Mouse (Mus musculus) kidney, adult 11 months (tissue): ENCODE data around the gene Ablim2.
A peak's percentile ranks its signal among the peaks of the same experiment; 100 is the strongest.

Source experiments
- DNase-seq: peaks from one replicate; pipeline ENCODE4 v3.0.0; 2022

The Ablim2 gene

DNA sequence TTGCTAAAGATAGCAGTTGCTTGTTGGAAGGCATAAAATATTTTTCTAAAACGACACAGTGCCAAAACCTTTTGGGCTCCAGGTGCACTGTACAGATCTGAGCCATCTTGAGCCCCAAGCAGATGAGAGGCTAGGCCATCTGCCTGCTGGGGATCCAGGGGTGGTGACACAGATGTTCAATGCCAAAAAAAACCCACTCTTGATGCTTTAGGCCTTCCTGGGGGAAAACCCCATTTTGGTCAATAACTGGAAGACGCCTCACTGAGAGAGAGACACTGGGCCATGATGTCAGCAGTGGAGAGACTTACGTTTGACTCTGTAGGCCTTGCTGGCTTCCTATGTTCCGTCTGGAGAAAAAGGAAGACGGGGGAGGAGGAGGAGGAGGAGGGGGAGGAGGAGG lies 59.6 kb downstream of the Ablim2 start:
- DNase-seq: no peak

DNA sequence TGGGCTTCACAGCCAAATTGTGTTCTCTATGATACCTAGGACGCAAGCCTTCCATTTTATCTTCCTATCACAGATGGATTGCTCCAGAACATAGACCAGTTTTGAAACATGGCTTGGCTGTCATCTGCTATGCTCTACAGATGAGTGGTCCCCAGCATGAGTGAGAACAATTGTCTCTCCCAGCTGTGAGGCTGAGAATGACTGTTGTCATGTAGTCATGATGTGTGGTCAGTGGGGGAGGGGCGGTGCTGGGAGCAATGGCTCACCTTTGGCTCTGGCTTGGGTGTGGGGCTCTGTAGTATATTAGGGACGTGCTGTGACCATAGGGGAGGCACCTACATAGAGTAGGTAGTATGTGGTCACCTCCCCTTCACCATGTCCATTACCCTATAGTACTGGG lies 60.2 kb downstream of the Ablim2 start:
- no peak for DNase-seq

DNA sequence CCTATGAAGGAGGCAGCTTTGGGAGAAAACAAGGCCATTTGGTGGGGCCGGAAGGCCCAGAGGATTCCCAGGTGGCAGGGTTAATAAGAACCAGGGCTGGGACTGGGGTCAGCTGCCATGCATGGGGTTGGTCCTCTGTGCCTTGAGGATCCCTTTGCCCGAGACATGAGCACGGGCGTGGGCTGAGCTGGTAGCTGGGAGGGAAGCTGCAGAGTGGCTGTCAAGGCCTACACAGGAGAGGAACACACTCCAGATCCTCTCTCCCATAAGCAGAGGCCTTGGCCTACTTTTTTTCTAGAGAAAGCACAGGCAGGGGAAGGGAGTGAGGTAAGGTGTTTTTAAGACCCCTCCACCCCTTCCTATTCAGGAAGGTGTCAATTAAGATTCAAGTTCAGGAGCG lies 65.0 kb downstream of the Ablim2 start:
- DNase-seq: no peak

DNA sequence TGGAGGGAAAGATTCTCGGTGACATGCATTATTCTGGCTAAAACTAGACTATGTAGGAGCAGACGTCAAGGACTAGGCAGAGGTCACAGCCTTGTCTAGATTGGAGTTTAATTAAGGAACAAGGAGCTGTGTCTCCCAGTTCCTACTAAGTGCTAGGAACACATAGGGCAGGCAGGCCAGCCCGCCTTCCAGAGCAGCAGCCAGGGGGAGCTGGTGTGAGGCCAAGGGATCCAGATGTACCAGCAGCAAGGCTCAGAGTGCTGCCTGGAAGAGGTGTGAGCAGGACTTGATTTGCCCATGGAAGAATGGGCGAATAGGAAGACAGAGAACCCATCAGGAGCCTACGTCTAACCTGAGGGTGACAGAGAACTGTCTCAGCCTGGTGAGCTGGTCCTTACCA lies 68.8 kb downstream of the Ablim2 start:
- no peak for DNase-seq

DNA sequence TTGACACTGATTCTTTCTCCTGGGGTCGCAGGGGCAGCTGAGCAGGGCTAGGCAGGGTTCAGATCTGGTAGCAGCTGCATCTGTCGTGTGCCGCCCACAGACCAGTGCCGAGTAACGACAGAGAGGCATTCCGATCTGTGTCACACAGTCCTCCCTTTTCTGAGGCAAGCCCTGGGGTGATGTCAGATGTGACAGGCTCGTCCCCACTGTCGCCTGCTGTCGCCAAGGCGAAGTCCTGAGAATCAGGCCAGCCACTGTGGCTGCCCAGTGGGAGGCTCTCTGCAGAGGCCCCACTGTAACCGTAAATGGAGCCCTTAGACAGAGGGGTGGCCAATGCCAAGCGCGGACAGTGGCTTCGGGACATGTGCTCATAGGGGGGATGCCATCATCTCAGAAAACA lies 69.4 kb downstream of the Ablim2 start:
- DNase-seq: no peak

DNA sequence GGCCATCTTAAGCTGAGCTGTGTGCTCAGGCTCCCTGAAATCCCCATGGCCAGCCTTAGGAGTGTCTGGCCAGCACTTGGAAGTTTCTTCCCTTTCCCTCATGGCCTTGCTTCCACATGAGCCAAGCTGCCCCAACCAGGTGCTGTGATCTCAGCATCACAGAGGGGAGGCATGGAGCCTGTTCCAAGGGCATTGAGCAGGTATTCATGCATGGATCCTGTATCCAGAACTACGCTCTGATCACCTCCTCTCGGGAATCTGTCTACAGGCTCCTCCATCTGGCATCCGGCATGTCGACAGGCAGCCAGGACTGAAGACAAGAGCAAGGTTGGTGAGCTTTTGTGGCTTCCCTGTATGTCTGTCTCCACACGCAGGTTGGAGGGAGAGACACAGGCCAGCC lies 70.2 kb downstream of the Ablim2 start:
- DNase-seq: no peak

DNA sequence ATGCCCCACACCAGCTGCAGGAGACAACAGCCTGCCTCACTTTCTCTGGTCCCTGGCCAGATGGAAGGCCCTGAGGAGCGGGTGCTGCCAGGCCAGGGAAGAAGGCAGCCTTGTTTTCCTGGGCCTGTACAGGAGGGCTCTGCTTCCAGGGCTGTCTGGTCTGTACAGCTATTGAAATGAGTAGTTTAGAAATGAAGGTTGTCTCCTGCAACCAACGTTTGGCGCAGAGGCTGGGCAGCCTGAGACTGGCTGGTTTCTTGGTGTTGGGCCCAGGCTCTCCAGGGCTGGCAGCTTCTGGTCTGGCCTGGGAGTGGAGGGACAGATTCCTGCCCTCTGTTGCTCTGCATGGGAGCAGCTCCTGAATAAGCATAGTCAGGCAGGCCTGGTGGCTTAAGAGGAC lies 72.4 kb downstream of the Ablim2 start:
- no peak for DNase-seq

DNA sequence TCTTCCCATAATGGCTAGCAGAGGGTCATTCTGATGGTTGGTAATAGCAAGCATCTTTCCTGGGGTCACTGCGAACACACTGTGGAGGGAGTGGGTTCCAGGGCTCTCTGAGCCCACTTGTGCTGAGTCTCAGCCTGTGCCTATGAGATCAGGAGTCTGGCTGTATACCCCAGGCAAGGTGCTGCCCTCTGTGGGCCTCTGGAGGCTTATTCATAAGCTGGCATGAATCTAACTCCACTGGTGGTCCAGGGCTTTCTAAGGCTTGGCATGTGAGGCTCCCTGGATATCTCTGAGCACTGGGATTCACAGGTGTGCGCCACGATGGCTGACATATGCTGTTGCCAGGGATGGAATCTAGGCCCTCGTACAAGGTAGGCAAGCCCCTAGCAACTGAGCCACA lies 76.2 kb downstream of the Ablim2 start:
- no peak for DNase-seq

DNA sequence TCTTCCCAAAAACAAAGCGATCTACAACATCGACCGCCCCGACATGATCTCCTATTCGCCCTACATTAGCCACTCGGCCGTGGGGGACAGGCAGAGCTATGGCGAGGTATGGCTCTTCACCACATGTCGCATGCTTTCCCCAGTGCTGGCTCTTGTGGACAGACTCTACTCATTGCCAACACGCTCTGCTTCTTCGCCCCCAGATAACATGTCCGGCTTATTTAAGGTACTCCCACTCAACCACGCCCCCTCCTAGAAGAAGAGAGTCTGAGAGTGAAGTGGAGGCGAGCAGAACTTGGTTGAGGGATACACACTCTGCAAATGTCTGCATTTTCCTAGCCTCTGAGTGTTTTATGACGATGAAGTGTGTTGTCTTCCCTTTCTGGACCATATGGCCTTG lies 79.3 kb downstream of the Ablim2 start:
- DNase-seq: no peak

DNA sequence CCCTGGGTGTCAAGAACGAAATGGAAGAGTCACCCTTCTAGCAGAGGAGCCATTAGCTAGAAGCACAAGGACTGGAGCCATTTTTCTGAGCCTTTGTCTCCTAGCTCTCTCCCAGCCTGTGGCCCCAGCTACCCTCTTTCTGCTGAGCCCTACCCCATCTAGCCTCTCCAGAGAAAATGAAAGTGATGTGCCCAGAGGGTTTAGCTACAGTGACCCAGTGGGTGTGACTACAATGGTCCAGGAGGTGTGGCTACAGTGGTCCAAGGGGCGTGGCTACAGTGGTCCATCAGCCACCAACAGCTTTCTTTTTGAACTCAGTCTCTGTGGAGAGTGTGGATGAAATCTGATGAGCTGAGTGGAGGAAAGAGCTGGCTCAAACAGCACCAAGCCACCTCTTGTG lies 81.6 kb downstream of the Ablim2 start:
- DNase-seq: no peak

DNA sequence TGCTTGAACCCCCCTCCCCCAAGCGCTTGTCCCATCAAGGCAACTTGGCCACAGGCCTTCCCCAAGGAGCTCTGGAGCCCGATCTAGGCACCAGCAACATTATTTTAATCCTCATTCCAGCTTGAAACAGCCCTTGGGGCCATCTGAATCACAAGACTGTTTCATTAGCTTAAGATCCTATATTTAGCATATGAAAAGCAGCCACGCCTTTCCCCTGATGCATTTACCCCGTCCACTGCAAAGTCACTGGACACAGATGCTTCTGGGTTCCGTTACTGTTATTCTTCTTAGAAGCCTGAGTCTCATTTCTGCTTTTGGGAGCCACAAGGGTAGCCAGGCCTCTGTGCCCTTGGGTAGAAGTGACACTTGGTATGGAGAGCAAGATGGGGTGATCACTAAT lies 93.8 kb downstream of the Ablim2 start:
- DNase-seq: no peak

DNA sequence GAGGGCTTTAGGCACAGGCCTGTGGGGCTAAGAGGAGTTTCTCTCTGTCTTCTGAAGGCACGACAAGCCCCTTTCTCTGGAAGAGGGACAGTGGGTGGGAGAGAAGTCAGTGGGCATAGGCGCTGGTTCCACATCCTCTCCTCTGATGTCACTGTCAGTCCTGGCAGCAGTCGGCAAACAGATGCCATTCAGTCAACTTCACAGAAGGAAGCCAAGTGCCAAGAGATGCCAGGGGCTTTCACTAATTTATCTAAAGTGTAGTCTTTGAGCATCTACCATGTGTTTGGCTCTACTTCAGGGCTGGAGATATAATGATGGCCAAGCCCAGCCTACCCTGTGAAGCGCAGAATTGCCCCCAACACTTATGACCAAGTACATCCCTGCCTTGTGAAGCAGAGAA lies 95.8 kb downstream of the Ablim2 start:
- no peak for DNase-seq

DNA sequence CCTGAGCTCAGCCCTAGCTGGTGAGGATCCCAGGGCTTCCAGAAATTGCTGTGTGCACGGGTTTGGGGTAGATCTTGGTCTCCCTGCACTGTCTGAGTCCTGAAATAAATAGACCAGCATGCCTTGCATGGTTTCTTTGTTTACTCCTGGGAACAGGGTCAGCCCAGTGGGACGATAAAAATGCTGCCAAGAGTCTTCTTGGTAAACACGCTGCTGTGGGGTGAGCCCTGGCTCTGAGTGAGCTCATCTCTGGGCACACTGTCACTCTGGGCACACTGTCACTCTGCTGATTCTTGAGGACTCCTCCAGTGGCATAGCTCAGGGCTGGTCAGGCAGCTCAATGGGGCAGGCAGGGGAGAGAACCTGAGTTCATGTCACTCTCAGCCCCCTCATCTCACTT lies 98.6 kb downstream of the Ablim2 start:
- no peak for DNase-seq

DNA sequence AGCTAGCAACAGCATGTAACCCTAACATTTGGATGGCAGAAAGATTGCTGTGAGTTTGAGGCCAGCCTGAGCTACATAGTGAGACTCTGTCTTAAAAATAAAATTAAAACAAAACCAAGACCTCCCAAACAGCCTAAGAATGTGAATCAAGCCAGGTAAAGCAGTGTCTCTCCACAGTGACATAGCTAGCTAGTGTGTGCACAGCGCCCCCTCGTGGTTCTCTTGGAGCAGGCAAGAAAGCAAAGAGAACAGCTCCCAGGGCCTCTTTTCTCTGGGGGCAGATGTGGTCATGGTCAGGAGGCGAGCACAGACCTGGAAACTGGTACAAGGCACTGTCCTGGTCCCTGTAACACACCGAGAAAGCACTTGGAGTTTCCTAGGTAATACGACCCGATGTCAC lies 100.4 kb downstream of the Ablim2 start:
- DNase-seq: no peak

DNA sequence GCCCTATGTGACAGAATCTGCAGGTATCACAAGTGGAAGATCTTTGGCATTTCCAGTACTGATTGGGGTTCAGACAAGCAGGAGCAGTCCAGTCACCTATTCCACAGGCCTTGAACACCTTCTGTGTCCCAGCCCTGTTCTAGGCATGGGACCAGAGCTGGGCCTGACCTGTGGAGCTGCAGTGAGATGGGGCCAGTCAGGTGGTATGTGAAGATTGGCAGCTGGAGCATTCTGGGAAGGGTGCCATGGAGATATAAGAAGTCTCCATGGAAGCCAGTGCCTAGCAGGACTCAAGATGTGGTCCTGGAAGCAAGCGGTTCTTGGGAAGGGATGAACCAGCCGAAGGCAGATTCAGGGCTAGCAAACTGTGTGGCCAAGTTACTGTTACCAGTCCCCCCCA lies 103.8 kb downstream of the Ablim2 start:
- DNase-seq: no peak

DNA sequence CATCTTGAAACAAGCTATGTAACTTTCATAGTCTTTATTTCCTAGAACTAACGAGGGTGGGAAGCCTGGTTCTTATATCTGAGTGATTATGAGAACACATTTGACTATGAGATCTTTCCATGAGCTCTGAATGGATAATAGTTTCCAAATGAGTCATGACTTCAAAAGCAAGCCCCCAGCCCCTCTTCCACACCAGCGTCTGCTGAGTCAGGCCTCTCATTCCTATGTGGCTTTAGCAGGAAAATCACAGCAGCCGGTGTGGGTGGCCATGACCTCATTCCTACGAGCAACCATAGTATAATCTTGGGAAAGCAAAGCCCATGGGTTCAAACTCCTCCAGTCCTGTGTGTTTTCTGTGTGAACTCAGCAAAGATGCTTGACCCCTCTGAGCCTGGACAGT lies 112.3 kb downstream of the Ablim2 start:
- no peak for DNase-seq

DNA sequence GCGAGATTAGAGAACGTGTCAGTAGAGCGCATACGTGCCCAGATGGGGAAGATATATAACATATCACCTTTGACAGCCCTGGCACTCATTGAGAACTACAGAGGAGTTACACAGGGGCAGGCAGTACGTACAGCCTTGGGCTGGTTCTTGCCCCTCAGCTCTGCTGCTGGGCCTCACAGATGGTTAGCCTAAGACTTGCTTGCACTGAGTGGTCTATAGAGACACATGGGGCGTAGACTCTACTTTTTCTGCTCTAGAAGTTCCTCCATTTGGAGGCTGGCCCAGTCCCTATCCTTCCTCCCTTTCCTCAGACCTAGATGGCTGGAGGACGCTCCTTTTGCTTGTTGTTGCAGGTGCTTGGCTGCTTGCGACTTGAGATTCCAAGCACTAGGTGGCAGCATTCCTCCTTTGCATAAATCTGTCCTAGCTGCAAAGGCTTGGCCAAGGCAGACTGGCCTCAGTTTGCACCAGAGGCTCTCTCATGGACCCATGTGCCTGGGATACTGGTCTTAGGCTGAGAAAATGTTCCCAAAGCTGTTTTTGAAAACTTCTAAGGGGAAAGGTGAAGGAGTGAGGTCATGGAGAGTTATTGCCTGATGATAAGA lies 112.8 kb downstream of the Ablim2 start:
- DNase-seq: peak; percentile 75

DNA sequence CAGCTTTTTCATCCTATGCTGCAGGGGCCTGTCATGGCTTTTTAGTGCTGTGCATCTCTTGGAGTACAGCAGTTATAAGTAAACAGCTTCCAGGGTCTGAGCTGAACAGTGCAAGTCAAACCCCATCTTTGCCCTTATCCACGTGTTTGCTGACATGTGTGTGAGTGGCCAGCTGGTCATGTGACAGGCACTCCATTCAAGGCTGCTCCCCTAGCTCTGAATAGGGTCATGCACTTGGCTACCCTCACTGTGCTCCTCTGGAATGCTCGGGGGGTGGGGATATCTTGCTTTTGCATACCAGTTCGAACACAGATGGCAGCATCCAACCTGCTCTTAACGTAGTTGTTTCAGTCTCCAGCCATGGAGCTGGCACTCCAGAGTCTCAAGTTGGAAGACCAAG lies 115.7 kb downstream of the Ablim2 start:
- DNase-seq: no peak

DNA sequence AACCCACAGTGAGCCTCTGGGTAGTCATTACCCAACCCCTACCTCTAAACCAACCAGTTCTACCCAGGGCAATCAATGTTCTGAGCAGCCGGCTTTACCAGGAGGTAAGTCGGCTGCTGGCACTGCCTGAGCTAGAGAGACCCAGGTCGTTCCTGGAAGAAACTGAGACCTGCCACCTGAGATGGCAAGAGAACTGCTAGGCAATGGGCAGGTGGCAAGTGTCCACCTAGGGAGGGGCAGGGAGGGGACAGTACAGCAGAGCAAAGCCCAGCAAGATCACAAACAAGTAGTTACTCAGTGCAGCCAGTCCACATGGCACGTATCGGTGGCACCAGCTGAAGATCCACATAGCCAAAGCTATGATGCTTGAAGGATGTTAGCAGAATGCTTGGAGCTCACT lies 118.6 kb downstream of the Ablim2 start:
- DNase-seq: no peak

DNA sequence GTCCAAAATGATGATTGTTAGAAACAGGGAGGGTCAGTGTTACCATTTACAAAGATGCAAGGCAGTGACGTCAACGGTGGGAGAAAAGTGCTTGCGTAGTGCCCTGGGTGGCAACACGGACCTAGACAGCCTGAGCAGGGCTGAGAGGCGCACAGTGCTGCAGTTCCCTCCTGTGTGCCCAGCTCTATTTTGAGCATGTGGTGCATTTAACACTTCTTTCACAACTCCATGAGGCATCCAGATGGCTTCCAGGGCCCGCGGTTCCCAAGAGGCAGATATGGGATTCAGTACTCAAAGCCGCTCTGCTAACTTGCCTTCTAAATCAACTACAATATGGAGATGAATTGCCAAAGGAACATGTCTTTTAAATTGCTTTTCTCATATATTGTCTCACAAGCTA lies 121.5 kb downstream of the Ablim2 start:
- no peak for DNase-seq

DNA sequence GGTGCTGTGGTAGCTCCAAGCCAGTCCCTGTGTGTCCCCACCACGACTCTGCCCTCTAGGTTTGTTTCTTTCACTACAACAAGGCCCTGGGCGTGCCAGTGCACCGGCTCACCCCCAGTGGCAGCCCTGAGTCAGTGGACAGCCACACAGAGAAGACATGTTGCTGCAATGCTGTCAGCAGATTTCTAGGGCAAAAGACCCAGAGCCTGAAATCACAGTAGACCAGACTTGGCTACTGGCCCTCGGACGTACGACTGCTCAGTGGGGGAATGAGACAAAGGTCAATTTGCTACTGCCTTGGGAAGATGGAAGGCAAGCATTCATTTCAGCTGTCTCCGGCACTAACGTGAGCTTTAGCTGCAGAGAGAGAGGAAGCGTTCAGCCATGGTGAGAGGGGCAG lies 124.7 kb downstream of the Ablim2 start:
- peak; percentile 81 for DNase-seq

DNA sequence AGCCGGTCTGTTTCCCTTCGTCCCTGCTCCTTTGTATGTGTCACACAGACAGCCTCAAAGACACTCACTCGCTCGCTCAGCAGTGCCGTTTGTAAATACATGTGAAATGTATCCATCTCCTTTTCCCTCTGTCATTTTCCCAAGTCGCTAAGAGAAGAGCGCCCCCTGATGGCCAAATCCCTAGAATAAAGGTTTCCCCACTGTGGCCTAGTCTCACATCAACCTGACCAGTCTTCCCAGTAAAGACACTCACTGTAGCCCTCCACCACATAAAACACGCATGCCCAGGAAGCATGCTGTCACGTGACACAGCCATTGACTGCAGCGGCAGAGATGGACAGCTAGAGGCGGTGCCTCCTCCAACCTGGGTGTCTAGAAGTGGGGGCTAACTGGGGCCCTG lies 126.6 kb downstream of the Ablim2 start:
- no peak for DNase-seq

DNA sequence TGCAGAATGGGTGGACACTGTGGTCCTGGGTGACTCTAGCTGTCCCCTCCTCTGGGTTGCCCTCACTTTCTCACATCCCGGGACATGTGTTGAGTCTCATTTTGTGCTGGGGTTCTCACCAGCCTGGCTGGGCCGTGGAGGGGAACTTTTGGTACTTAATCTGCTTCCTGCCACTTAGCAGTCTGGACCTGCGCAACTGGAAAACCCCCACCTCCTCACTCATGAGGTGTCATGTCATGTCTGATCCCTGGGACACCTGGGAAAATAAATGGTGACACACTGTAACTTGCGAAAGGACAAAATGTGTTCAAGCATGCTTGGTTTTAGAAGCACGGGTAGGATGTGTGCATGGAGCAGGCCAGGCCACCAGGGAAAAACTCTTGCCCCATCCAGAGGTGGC lies 127.0 kb downstream of the Ablim2 start:
- DNase-seq: no peak

DNA sequence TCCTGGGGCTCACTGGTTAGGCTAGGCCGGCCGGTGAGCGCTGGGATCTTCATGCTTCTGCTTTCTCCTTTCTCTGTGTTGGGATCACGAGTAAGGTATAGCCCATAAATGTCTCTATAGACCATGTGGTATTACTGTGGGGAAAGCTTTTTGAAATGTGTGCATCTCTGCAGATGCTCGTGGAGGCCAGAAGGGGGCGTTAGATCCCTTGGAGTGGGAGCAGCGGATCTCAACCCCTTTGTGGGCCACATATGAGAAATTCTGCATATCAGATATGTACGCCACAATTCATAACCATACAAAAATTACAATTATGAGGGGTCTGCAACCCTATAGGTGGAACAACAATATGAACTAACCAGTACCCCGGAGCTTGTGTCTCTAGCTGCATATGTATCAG lies 131.3 kb downstream of the Ablim2 start:
- DNase-seq: no peak

DNA sequence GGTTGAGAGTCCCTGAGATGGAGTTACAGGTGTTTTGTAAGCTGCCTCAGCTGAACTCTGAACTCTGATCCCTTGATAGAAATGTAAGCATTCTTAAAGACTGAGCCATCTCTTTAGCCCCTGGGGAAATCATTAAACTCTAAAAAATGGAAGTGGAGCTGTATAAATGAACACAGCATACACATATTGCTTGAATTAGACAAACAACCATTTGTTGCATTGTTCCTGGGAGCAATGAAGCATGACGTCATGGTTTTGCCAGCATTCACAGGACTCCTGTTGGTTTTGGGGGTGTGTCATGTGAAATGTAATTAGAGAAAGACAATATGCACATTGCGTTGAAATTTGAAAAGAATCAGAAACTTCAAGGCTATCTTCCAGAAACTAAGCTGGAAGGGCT lies 132.0 kb downstream of the Ablim2 start:
- no peak for DNase-seq
